Mouse (Mus musculus): ENCODE measurements at regions not wholly inside any gene's neighbourhood (a gene's known extent, or its start where the extent isn't known, plus 50 kb on each side); places are given as distances from the start of the nearest gene placed in this dataset.

- TF ChIP-seq CTCF (IDR thresholded peaks at IDR 0.05; ENCODE audit: low read depth, low read length) = no peak
- TF ChIP-seq POLR2A (IDR thresholded peaks at IDR 0.05; ENCODE audit: insufficient read depth, low read length) = no peak
Measured at GRCm38 (mm10) chr9:80938238-80938637, 473.0 kb upstream of the Impg1 start.
